Mouse (Mus musculus) c-Kit-positive CD71-positive TER-119-negative erythroid progenitor cells, embryonic 14.5 days (primary cell): ENCODE measurements around the gene Bmp2k.

Experiments used
- DNase-seq: peaks from one replicate; pipeline ENCODE4 v3.0.0-alpha.2; 2013; ENCODE audit warnings: low read depth

Bmp2k gene

DNA sequence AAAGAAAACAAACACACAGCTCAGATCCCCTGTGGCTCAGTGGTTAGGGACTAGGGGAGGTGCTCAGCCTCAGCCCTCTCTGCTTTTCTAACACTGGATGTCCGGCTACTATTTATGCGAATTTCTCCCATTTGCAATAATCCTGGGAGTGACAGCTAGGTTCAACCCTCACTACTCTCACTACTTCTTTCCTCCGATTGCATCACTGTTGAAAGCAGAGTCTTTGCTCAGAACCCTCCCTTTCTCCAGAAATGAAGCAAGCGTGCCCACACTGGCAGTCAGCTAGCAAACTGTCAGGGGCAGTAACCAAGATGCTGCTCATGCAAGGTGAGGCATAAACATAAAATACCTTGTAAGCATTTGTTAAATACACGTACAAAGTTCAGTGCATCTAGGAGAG lies 110.8 kb downstream of the Bmp2k start:
- no peak for DNase-seq

DNA sequence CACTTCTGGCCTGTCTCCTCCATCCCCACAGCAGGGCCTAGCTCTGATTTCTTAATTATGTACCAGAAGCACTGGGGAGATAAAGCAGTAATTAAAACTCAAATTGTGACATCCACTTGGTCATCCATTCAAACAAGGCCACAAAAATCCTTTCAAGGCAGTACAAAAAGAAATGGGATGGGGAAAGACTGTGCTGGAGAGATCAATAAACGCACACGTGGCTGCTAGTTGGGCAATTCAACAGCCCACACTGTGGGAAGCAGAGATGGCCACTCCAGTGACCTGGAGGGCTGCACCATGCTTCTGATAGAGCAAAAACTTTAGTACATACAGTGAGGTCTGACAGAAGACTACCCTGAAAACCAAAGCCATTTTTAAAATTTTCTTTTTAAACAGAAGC lies 112.6 kb downstream of the Bmp2k start:
- no peak for DNase-seq

DNA sequence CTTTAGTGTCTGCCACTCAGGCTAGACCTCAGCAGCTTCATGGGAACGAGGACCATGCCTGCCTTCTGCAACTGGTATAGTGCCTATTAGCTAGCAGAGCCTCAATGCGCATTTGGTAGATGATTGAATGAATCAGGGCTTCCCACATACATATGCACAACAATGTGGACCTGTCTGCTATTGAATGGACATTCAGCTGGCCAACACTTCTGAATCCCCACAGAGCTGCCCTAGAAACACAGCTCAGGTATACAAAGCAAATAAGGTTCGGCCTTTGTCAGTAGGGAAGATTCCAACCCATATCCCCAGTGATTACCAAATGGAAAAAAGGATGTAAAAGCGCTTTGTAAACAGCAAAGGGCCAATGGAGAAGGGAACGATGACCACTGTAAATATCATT lies 113.2 kb downstream of the Bmp2k start:
- no peak for DNase-seq

DNA sequence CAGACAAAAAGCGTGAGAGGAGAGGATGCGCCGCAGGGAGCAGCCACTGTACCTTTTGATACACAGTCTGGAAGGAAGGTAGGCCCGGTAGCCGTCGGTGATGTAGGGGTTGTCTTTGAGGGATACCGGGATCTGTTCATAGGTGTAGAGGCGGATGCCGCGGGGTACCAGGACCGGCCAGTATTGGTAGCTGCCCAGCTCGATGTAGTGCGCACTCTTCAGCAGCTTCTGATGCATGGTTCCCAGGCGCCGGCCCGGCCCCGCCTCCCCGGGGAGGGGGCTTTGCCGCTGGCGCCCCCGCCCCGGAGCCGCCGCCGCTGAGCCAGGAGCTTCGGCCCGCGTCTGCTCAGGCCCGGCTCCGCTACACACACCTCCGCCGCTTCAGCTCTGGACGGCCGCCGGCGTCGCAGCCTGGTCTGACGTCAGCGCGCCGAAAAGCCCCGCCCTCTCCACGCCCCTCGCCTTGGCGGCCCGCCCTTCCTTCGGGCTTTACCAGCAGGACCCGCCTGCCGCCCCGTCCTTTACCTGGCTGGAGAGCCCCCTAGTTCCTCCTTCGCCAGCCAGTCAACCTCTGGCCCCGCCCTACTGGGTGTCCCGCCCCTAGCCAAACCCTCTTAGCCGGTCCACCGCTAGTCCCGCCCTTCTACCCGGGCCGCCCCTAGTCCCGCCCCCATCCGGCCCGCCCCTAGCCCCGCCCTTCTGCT lies 113.9 kb downstream of the Bmp2k start, which contains the start of gene Paqr3:
Gene Paqr3 (minus strand): TSS at position 390 of the 704 bp plus-strand sequence.
- peak; percentile 78 for DNase-seq

DNA sequence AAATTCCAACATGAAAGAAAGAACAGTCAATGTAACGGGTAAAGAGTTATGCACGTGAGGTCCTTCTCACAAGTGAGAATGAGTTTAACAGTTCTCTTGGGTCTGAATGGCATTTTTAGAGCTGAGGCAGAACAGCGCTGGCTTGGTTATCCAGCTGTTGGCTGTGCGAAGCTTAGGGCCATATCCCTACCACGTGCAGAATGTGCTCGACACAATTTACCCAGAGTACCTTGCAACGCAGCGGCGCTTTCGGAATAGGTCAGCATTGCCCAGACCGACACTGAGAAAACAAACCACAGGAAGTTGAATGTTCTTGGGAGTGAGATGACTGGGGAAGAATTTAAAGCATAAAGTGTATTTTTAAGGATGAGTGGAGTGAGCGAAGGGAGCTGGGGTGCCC lies 127.5 kb downstream of the Bmp2k start:
- no peak for DNase-seq

DNA sequence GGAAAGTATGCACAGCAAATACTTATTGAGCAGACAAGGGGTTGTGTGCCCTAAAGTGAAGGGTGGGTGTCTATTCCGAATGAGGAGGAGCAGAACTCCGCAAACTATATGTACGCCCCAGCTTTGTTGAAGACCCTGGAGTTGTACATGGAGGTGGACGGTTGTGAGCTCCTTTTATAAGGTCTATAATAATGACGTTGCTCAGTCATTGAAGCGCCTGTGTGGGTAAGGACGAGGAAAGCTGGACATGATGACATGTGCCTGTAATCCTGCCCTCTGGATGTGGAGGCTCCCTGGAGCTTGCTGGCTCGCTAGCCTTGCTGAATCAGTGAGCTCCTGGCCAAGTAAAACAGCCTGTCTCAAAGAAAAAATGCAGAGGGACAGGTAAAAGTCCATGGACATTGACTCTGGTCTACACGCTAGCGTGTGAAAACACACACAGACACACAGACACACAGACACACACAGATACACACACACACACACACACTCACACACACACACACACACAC lies 128.0 kb downstream of the Bmp2k start:
- DNase-seq: no peak

DNA sequence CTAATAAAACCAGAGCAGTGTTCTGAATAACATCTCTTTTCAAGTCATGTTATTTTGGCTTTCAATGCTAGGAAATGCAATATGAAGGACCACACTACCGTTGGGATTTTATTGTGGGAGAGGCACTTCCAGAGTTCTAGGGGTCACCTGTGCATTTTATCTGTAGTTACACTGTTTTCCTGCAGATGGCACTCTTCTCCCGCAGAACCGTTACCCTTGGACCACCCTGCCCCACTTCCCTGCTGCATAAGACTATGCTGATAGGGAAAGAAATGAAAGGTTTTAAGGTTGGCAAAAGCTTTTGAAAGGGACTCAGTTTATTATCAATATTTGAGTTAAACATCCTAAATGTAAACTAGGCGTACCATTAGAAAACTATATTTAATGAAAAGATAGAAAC lies 128.5 kb downstream of the Bmp2k start:
- DNase-seq: peak; percentile 30

DNA sequence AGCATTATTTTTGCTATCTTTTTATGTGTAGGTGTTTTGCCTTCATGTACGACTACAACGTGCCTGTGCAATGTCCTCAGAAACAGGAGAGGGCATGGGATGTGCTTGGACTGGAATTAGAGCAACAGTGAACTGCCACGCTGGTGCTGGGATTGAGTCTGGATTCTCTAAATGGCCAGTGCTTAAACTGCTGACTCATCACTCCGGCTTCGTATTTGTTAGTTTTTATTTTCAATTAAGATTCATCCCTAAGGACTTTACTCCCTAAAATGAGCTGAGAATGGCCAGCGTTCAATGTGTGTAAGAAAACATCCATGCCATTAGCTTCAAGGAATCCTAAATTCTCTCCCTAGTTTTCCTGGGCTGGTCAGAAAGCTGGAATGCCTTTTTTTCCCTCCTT lies 129.8 kb downstream of the Bmp2k start:
- no peak for DNase-seq

DNA sequence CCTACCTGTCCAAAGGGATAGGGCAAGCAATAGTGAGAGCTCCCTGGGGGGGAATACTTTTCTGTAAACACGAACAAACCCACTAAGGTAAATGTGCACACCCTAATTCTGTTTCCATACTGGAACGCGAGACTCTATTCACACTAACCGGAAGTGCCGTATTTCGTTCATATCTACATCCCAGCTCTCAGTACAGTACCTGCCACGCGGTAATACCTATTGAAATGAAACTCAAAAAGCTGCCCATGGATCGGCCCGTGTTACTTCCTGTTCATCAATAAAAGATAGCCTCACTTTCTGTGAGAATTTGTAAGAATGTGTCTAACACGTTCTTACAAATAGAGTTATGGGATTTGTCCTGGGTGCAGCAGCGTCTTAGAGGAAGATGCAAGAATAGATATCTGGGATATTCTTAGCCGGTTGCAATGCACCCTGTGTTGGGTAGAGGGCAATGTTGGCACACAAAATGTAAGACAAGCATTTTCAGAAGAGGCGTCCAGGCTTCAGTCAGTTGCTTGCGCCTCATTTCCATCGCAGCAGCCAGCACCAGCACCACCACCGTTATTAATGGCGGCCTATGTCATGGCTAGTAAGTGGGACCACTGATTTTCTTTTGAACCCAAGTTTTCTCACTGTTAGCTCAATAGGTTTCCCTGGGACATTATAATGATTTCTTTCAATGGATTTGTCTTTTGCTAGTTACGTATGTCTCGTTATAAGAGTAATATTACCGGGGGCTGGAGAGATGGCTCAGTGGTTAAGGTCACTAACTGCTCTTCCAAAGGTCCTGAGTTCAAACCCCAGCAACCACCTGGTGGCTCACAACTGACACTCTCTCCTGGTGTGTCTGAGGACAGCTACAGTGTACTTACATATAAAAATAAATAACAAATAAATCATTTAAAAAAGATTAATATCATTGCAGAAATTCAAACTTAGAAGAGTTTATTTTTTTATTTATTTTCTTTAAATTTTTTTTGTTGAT lies 131.0 kb downstream of the Bmp2k start:
- DNase-seq: peak; percentile 36

DNA sequence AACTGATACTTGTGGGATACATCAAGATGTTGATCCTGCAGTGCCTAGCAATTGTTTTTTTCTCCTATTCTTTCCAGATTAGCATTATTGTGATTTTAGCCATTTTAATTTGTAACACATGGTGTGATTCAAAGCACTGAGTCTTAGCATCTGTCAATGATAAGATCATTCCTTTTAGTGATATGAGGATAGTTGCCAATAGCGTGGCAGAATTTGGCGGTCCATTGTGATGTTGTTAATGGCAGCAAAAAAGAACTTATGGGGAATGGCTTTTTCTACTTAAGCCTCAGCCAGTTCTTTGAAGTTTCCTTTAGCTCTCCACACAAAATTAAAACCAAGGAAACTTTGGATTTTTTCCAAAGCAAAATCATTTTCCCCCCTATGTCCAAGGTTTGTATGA lies 132.1 kb downstream of the Bmp2k start:
- DNase-seq: no peak

DNA sequence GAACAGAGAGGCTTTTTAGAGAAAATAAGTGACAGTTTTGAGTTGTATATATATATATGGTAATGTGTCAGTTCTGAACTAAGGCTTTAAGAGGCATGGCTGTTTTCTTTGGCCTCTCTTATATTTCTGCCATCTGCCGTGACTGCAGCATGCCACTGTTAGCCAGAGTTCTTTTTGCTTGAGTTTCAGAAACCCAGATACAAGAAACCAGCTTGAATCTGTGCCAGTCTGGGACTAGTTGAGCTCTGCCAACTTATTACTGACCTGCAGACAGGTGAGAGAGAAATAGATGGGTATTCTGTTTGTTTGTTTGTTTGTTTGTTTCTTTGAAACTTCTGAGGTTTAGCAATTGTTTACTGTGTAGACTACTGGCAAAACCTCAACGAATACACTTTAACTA lies 137.8 kb downstream of the Bmp2k start:
- DNase-seq: no peak
